Mouse (Mus musculus): Measurements from ENCODE around the gene Kdm4d. TPM values are rescaled to one million over a fixed set of nuclear protein-coding genes. Genes with fewer than 3 reads are reported as not detected.
"Not testable (repeated sequence)": the region's sequence is repeated elsewhere in the genome, so short reads cannot be mapped to it uniquely, and the experiment has no call there.

Gene Kdm4d
- polyA plus RNA-seq, 1 experiment from 2014 or later, result 0.64 TPM

DNA sequence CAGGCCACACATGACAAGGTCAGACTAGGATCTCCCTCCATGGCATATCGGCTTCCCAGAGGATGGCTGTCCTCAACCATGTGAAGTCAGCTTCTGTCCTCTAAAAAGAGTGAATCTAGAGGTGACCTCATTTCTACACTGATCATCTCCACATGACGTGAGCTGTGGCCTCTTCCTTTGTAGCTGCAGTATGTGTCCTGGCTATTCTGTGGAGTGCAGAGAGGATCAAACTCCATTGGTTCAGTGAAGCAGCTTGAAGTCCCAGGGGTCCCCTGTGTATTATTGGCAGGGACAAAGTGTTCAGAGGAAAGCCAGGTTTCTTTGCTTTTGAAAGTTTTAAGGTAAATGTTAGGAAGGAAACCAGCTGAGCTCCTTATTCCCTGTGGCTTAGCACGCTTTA lies 17.8 kb upstream of the Kdm4d start:
- WGBS, result 90% methylated on average over 3 of the region's 3 CpGs
- ATAC-seq (ENCODE audit: low read depth), result no peak
- H3K27me3 ChIP-seq, result no peaks in the 10 kb centered on the region
- no peak overlapping the region for H3K27ac ChIP-seq (replicated peaks)
- H3K4me1 ChIP-seq (replicated peaks), result no peaks in the 10 kb centered on the region
- H3K9ac ChIP-seq, result no peak overlapping the region
- 0 out of 2 replicates have a peak, but pooled peaks cover 4% of the 10 kb centered on the region for H3K36me3 ChIP-seq
- H3K4me2 ChIP-seq, result no peak overlapping the region
- H3K9me3 ChIP-seq, result no peaks in the 10 kb centered on the region
- no peak overlapping the region for H3K4me3 ChIP-seq

DNA sequence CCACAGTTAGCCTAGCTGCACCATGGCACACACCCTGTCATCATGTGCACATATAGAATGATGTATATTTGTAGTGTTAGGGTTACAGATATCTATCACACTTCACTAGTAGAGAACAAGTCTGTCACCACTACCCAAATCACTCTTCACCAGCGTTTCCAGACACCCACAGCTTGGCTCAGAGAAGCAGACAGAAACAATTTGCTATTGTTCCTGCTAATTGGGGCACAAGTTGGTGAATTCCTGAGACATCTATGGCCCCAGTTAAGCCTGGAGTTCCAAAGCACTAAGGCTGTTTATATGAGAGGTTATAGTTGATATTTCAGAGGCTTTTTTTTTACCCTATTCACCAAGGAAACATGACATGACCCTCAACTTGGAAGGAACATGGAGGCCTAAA lies 17.0 kb upstream of the Kdm4d start:
- Histone ChIP-seq H3K27ac (replicated peaks) (no peak overlapping the region), H3K27me3 (no peaks in the 10 kb centered on the region), H3K4me3 (no peak overlapping the region), H3K36me3 (peaks cover 10% of the 10 kb centered on the region; the same call in 1 of the 2 replicates), H3K4me2 (no peak overlapping the region), H3K9ac (no peak overlapping the region), H3K4me1 (replicated peaks) (no peaks in the 10 kb centered on the region), H3K9me3 (no peaks in the 10 kb centered on the region)
- no peak for ATAC-seq (ENCODE audit: low read depth)
- WGBS, result 53% methylated on average over 1 of the region's 1 CpGs

DNA sequence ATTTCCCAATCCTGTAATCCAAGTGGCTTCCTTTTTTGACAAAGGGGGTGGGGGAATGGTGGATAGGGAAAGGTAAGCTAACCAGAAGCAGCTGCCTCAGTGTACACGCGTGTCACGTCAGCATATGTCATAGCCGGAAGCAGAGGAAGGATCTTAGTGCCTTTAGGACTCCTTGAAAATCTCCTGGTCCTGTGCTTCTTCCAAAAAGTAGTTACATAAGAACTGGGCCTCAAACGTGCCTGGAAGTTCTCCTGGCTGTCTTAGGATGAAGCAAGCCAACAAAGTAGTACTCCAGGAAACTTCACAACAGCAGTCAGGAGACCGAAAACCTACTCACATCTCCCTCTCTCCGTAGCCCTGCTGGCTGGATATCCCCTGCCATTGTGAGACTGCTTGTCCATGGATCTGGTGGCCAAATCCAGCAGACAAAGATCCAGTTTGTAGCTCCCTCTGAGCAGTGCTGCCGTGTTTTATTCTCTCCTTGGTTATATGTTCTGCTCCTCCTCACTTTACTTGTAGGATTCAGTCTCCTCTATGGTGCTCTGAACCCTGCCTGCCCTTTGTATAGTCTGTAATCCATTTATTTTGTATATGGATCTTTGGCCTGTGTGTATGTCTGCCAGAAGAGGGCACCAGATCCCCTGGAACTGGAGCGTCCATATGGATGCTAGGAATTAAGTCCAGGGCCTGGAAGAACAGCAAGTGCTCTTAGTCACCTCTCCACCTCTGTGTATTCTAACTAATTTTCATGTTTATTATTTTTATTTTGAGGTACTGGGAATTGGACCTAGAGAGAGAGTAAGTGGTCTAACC lies 12.6 kb upstream of the Kdm4d start:
- Histone ChIP-seq H3K36me3 (peaks cover 44% of the 10 kb centered on the region), H3K27ac (replicated peaks) (no peak overlapping the region)

DNA sequence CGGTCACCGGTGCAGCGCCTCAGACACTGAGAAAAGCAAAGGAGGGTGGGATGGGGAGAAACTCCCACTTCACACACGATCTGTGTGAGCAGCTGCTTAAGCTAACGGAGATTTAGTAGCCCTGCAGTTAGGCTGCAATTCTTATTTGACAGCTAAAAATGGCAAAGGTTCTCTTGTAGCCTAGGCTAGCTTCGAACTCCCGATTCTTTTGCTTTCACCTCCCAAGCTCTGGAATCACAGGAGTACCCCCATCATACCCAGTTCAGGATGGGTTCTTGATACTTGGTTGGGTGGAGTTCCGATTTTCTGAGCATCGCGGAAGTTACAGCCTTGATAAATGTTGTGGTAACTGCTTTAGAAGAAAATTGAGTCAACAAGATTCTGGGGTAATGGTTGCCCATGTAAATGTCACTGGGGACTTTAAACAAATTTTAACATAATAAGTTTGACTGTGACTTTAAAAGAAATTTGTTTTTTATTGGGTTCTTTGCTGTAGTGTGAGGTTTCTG lies 688 bp upstream of the Kdm4d start:
- Histone ChIP-seq H3K36me3 (peaks cover 39% of the 10 kb centered on the region), H3K9ac (peak overlapping the region; percentile 86), H3K27me3 (no peaks in the 10 kb centered on the region), H3K9me3 (no peaks in the 10 kb centered on the region), H3K4me1 (replicated peaks) (peaks cover 20% of the 10 kb centered on the region), H3K27ac (replicated peaks) (peak overlapping the region; percentile 79), H3K4me2 (peak overlapping the region; percentile 88), H3K4me3 (peak overlapping the region; percentile 73)
- no peak for ATAC-seq (ENCODE audit: low read depth)
- WGBS, result 4% methylated on average over 10 of the region's 10 CpGs

More for the DNA sequence above, 12.6 kb upstream of the Kdm4d start:
- Histone ChIP-seq H3K9me3 (no peaks in the 10 kb centered on the region), H3K4me2 (no peak overlapping the region), H3K9ac (no peak overlapping the region), H3K4me1 (replicated peaks) (no peaks in the 10 kb centered on the region), H3K4me3 (no peak overlapping the region), H3K27me3 (no peaks in the 10 kb centered on the region)
- peak; percentile 78; the same call in 1 of the 2 replicates for ATAC-seq (ENCODE audit: low read depth)
- WGBS, result 80% methylated on average over 9 of the region's 9 CpGs

DNA sequence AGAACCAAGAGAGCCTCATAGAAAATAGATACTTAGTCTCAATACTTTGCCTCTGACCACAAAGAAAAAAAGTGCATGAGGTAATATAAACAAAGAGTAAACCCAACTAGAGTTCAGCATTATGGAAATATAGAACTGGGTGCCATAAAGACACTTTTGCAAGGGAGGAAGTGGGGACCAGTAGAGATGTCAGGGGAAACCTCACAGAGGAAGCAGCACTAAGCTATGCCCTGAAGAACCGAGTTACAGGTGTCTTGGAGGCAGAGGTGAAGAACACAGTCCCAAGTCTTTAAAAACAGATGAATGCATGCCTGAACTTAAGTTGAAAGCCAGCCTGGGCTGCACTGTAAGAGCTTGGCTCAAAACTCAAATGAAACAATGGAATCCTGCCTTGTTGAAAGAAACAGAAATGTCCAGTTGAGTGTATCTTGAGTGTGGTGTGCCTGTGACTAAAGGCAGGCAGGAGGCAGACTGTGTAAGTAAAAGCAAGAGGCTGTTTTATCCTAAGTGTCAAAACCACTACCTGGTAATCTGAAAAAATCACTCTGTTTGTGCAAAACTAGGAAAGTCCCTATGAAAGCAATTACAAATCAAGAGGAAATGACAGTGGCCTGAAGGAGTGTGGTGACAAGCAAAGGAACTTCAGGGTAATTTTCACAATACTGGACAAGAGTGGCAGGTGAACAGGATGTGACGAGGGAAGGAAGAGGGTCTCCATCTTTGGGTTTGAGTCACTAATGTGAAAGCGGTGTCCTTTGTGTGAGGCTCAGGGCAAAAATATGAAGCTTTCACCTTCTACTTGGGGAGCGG lies 1.2 kb downstream of the Kdm4d start:
- H3K27ac ChIP-seq (replicated peaks), result no peak overlapping the region
- H3K9ac ChIP-seq, result 0 out of 2 replicates have a peak overlapping the region, but pooled peaks have one; percentile 72

DNA sequence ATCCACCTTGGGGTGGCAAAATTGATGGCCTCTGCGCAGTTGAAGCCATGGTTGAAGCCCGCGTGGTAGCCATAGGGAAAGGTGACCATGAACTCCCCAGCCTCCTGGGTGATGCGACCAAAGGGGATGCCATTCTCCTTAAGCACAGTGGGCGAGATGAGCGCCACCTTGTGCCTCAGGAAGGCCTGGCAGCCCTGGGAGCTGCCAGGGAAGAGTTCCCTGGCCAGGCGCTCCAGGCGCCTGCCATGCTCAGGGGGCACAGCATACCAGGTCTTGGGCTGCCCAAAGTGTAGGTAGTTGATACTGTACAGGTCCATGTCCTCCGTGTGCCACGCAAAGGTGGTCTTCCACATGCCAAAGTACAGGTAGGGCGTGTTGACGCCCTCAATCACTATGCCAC lies 36.6 kb downstream of the Kdm4d start:
- ATAC-seq (ENCODE audit: low read depth); H3K9me3 ChIP-seq; H3K27me3 ChIP-seq; H3K4me3 ChIP-seq; H3K4me1 ChIP-seq (replicated peaks); H3K27ac ChIP-seq (replicated peaks); H3K4me2 ChIP-seq; H3K36me3 ChIP-seq; H3K9ac ChIP-seq: not testable (repeated sequence)
- WGBS, result 74% methylated on average over 12 of the region's 12 CpGs

More for the DNA sequence above, 1.2 kb downstream of the Kdm4d start:
- Histone ChIP-seq H3K4me1 (replicated peaks) (peaks cover 20% of the 10 kb centered on the region), H3K9me3 (no peaks in the 10 kb centered on the region), H3K27me3 (no peaks in the 10 kb centered on the region), H3K36me3 (peaks cover 21% of the 10 kb centered on the region), H3K4me2 (peak overlapping the region; percentile 77), H3K4me3 (peak overlapping the region; percentile 73)
- ATAC-seq (ENCODE audit: low read depth), result no peak
- WGBS, result 86% methylated on average over 4 of the region's 4 CpGs

DNA sequence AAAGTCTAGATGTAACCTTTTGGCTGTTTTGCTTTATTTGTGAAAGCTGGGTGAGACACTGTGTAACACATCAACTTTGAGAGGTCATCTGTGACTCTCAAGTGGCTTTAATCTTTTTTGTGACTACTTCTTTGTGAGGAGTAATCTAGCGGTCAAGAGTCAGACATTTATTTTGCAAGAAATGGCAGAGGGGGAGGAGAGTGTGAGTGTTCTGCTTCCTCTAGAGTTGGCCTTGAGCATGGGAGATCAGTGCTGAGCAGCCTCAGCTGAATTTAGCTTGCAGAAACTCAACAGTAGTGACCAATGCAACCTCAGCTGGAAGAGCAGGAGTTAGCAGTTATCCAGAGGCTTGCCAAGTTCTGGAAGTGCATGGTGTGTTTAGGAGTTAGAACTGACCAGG lies 37.7 kb downstream of the Kdm4d start:
- H3K4me2 ChIP-seq; H3K27me3 ChIP-seq; H3K4me3 ChIP-seq; H3K36me3 ChIP-seq; H3K4me1 ChIP-seq (replicated peaks); ATAC-seq (ENCODE audit: low read depth); H3K9ac ChIP-seq; H3K27ac ChIP-seq (replicated peaks); H3K9me3 ChIP-seq: not testable (repeated sequence)
- WGBS, result 95% methylated on average over 1 of the region's 1 CpGs

DNA sequence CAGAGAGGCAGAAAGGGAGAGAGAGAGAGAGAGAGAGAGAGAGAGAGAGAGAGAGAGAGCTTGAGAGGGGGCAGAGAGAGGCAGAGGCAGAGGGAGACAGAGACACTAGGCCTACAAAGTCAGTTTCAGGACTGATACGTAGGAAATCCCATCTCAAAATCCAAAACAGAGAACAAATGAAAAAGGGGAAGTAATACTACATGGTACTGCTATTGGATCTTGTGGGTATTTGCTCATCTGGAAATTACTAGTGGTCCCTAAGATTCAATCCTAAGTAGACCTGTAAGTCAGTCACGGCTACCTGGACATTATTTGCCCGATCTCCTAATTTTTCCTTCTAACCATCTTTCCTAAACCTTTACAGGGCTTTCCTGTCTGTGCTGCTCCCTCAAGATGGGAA lies 44.0 kb downstream of the Kdm4d start:
- Histone ChIP-seq H3K27ac (replicated peaks) (no peak overlapping the region), H3K4me3 (no peak overlapping the region), H3K36me3 (no peaks in the 10 kb centered on the region), H3K4me2 (no peak overlapping the region), H3K4me1 (replicated peaks) (no peaks in the 10 kb centered on the region), H3K9me3 (no peaks in the 10 kb centered on the region), H3K27me3 (no peaks in the 10 kb centered on the region), H3K9ac (no peak overlapping the region)
- 88% methylated on average over 3 of the region's 3 CpGs for WGBS
- ATAC-seq (ENCODE audit: low read depth), result no peak

DNA sequence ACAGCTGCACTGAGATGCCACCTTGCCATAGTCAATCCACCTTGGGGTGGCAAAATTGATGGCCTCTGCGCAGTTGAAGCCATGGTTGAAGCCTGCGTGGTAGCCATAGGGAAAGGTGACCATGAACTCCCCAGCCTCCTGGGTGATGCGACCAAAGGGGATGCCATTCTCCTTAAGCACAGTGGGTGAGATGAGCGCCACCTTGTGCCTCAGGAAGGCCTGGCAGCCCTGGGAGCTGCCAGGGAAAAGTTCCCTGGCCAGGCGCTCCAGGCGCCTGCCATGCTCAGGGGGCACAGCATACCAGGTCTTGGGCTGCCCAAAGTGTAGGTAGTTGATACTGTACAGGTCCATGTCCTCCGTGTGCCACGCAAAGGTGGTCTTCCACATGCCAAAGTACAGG lies 49.2 kb downstream of the Kdm4d start:
- H3K9me3 ChIP-seq; H3K9ac ChIP-seq; H3K36me3 ChIP-seq; ATAC-seq (ENCODE audit: low read depth); H3K4me2 ChIP-seq; H3K27me3 ChIP-seq; H3K27ac ChIP-seq (replicated peaks); H3K4me1 ChIP-seq (replicated peaks); H3K4me3 ChIP-seq: not testable (repeated sequence)
- 71% methylated on average over 8 of the region's 8 CpGs for WGBS

DNA sequence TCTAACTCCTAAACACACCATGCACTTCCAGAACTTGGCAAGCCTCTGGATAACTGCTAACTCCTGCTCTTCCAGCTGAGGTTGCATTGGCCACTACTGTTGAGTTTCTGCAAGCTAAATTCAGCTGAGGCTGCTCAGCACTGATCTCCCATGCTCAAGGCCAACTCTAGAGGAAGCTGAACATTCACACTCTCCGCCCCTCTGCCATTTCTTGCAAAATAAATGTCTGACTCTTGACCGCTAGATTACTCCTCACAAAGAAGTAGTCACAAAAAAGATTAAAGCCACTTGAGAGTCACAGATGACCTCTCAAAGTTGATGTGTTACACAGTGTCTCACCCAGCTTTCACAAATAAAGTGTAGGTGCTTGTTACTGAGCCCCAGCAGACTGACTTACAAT lies 53.2 kb downstream of the Kdm4d start:
- not testable (repeated sequence) for H3K4me2 ChIP-seq; H3K27ac ChIP-seq (replicated peaks); H3K9ac ChIP-seq

DNA sequence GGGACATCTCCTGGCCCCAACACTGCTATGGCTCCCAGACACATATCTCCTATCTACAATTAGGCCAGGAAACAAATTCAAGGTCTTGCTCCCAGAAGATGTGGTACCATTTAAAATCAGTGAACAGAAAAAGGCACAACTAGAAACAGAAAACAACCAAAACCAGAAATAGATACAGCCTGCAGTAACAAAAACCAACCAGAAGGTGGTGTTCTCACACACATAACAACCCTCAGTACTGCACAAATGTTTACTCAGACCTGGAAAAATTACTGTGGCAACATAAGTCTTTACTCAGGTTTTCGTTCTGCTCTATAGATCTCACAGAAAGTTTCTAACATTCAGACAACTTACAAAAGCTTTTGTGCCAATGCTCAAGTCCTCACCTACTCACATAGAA lies 59.9 kb downstream of the Kdm4d start:
- Histone ChIP-seq H3K4me2 (no peak overlapping the region), H3K9me3 (no peaks in the 10 kb centered on the region), H3K36me3 (no peaks in the 10 kb centered on the region), H3K27me3 (no peaks in the 10 kb centered on the region), H3K9ac (no peak overlapping the region), H3K4me1 (replicated peaks) (no peaks in the 10 kb centered on the region), H3K27ac (replicated peaks) (no peak overlapping the region), H3K4me3 (no peak overlapping the region)
- no peak for ATAC-seq (ENCODE audit: low read depth)
- 81% methylated on average over 1 of the region's 1 CpGs for WGBS

More for the DNA sequence above, 53.2 kb downstream of the Kdm4d start:
- H3K9me3 ChIP-seq; ATAC-seq (ENCODE audit: low read depth); H3K27me3 ChIP-seq; H3K4me1 ChIP-seq (replicated peaks); H3K36me3 ChIP-seq; H3K4me3 ChIP-seq: not testable (repeated sequence)
- 88% methylated on average over 2 of the region's 2 CpGs for WGBS

DNA sequence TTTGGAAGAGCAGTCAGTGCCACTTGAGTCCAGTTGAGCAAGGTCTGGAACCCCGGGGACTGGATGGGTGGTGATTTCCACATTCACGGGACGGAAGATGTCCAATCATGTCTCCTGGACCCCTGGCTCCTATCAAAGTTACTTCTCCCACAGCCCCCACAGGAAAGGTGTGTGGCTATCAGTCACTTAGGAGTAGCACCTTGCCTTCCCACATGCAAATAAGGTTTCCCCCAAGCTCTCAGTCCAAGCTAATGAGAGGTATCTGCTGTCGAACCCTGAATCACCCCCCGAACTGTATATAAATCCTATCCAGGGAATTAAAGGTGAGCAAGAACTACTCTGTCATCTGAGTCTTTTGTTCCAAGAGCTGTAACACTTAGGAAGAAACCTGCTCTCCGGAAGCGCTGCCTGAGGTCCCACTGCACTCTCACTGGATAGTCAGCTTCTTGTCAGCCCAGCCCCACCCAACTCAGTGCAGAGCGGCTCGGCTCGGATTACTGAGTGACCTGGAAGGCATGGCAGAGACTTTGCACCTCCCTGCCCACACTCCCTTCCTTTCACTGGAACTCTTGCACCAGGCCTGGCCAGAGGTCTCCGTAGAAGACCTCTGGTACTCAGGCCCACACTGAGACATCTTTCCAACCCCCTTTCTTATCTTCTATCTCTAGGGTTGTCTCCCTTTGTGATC lies 66.9 kb downstream of the Kdm4d start:
- Histone ChIP-seq H3K4me2 (no peak overlapping the region), H3K9ac (no peak overlapping the region), H3K4me3 (no peak overlapping the region), H3K9me3 (no peaks in the 10 kb centered on the region), H3K36me3 (no peaks in the 10 kb centered on the region), H3K27ac (replicated peaks) (no peak overlapping the region), H3K27me3 (no peaks in the 10 kb centered on the region), H3K4me1 (replicated peaks) (no peaks in the 10 kb centered on the region)
- WGBS, result 64% methylated on average over 11 of the region's 11 CpGs
- no peak for ATAC-seq (ENCODE audit: low read depth)

Measured in neural tube, embryonic 13.5 days (tissue).